Mouse (Mus musculus): ENCODE results near the gene Foxa3.

Gene Foxa3

GRCm38 (mm10) chr7:19024581-19025255 lies 1.4 kb upstream of the Foxa3 start:
- DNase-seq (ENCODE audit: extremely low read depth, low read depth) = no peak

GRCm38 (mm10) chr7:19024096-19024506 lies 763 bp upstream of the Foxa3 start, which contains the start of gene Sympk:
Gene Sympk, plus strand, starts transcription at chr7:19024377.
- DNase-seq (ENCODE audit: extremely low read depth, low read depth) = peak; percentile 77

- no peak for DNase-seq (ENCODE audit: extremely low read depth, low read depth)
These were observed 964 bp downstream of the Foxa3 start for GRCm38 (mm10) chr7:19022189-19022958.

- no peak for DNase-seq (ENCODE audit: extremely low read depth, low read depth)
These were observed 2.3 kb downstream of the Foxa3 start for GRCm38 (mm10) chr7:19021048-19021447.

GRCm38 (mm10) chr7:19017909-19018308 lies 5.4 kb downstream of the Foxa3 start:
- no peak for DNase-seq (ENCODE audit: extremely low read depth, low read depth)

- DNase-seq (ENCODE audit: extremely low read depth, low read depth) = no peak
These were observed 7.3 kb downstream of the Foxa3 start for GRCm38 (mm10) chr7:19016042-19016441.

GRCm38 (mm10) chr7:19014452-19014851 lies 8.9 kb downstream of the Foxa3 start:
- DNase-seq (ENCODE audit: extremely low read depth, low read depth) = no peak

GRCm38 (mm10) chr7:19012882-19013281 lies 10.5 kb downstream of the Foxa3 start:
- no peak for DNase-seq (ENCODE audit: extremely low read depth, low read depth)

GRCm38 (mm10) chr7:19012025-19012621 lies 11.2 kb downstream of the Foxa3 start:
- DNase-seq (ENCODE audit: extremely low read depth, low read depth) = no peak

- no peak for DNase-seq (ENCODE audit: extremely low read depth, low read depth)
These were observed 12.8 kb downstream of the Foxa3 start for GRCm38 (mm10) chr7:19010581-19010980.

GRCm38 (mm10) chr7:19007026-19007977 lies 16.0 kb downstream of the Foxa3 start:
- DNase-seq (ENCODE audit: extremely low read depth, low read depth) = no peak

- peak; percentile 81 for DNase-seq (ENCODE audit: extremely low read depth, low read depth)
These were observed 16.9 kb downstream of the Foxa3 start for GRCm38 (mm10) chr7:19006476-19006875.

- DNase-seq (ENCODE audit: extremely low read depth, low read depth) = no peak
These were observed 17.8 kb downstream of the Foxa3 start for GRCm38 (mm10) chr7:19005417-19006121.

- no peak for DNase-seq (ENCODE audit: extremely low read depth, low read depth)
These were observed 18.7 kb downstream of the Foxa3 start for GRCm38 (mm10) chr7:19004631-19005079.

GRCm38 (mm10) chr7:19003902-19004630 lies 19.3 kb downstream of the Foxa3 start, which contains the start of gene Irf2bp1:
Gene Irf2bp1, plus strand, starts transcription at chr7:19004044.
- peak; percentile 73 for DNase-seq (ENCODE audit: extremely low read depth, low read depth)

GRCm38 (mm10) chr7:19002848-19003498 lies 20.4 kb downstream of the Foxa3 start:
- peak; percentile 92 for DNase-seq (ENCODE audit: extremely low read depth, low read depth)

GRCm38 (mm10) chr7:19002115-19002514 lies 21.2 kb downstream of the Foxa3 start:
- no peak for DNase-seq (ENCODE audit: extremely low read depth, low read depth)

GRCm38 (mm10) chr7:19001807-19002085 lies 21.6 kb downstream of the Foxa3 start:
- no peak for DNase-seq (ENCODE audit: extremely low read depth, low read depth)

- peak; percentile 85 for DNase-seq (ENCODE audit: extremely low read depth, low read depth)
These were observed 22.1 kb downstream of the Foxa3 start for GRCm38 (mm10) chr7:19001066-19001806.

Data from MEL-GATA-1-ER (cell line).